Comparison of ENCODE assay signal across 8 mouse cellular contexts in genomic region chr17:17120830-17121502, GRCm38 (mm10). TPM values are rescaled to one million over a fixed set of nuclear protein-coding genes. Genes with fewer than 3 reads are reported as not detected.
DNase-seq lines count a peak whose midpoint lies in the region; ATAC-seq and TF ChIP-seq lines count a peak whose summit lies in the region.
"Not testable (repeated sequence)": the region's sequence is repeated elsewhere in the genome, so short reads cannot be mapped to it uniquely, and the experiment has no call there.

Gene Zfp97 (plus strand): TSS chr17:17121415.

- not testable (repeated sequence) for H3K9me3 ChIP-seq in G1E (replicated peaks); heart, embryonic 12.5 days (replicated peaks); hindbrain, embryonic 15.5 days; kidney, postnatal 0 days (replicated peaks; ENCODE audit: low read length); liver, embryonic 16.5 days (replicated peaks; ENCODE audit: control insufficient read depth, low read length); midbrain, embryonic 12.5 days; neural tube, embryonic 15.5 days (replicated peaks)

- ATAC-seq in G1E (ENCODE audit: extremely low read depth, insufficient number of reproducible peaks, low FRiP score, poor library complexity, severe bottlenecking) = peak; percentile 100
- peak; percentile 94 for ATAC-seq in erythroid progenitor cell, adult 5-6 weeks (replicated peaks; ENCODE audit: low FRiP score, poor library complexity, severe bottlenecking)
- peak; percentile 91 for ATAC-seq in heart, embryonic 12.5 days (ENCODE audit: insufficient number of reproducible peaks, low FRiP score)
- peak; percentile 99 for ATAC-seq in hindbrain, embryonic 15.5 days (ENCODE audit: low FRiP score, low read depth)
- peak; percentile 99 for ATAC-seq in kidney, postnatal 0 days (replicated peaks; ENCODE audit: low FRiP score, low read depth)
- peak; percentile 99 for ATAC-seq in liver, embryonic 16.5 days (ENCODE audit: low read depth)
- ATAC-seq in midbrain, embryonic 12.5 days (ENCODE audit: low FRiP score, low read depth) = peak; percentile 100
- ATAC-seq in neural tube, embryonic 15.5 days (ENCODE audit: low FRiP score) = peak; percentile 98

- H3K27me3 ChIP-seq in G1E (ENCODE audit: insufficient read depth, low read length); heart, embryonic 12.5 days (replicated peaks); hindbrain, embryonic 15.5 days; kidney, postnatal 0 days (ENCODE audit: insufficient read depth, low read length); liver, embryonic 16.5 days (ENCODE audit: control insufficient read depth, insufficient read depth, low read depth, low read length); midbrain, embryonic 12.5 days; neural tube, embryonic 15.5 days (replicated peaks): not testable (repeated sequence)

- not testable (repeated sequence) for H3K9ac ChIP-seq in heart, embryonic 12.5 days; hindbrain, embryonic 15.5 days; kidney, postnatal 0 days (ENCODE audit: low read depth, low read length); liver, embryonic 16.5 days (ENCODE audit: low read depth, low read length); midbrain, embryonic 12.5 days (replicated peaks); neural tube, embryonic 15.5 days (replicated peaks)

- TF ChIP-seq CTCF in G1E (IDR thresholded peaks at IDR 0.05; ENCODE audit: low read depth, low read length); kidney, postnatal 0 days (IDR thresholded peaks at IDR 0.05; ENCODE audit: low read depth): not testable (repeated sequence)

- no CpG with 5 or more reads among the region's 8 CpGs for WGBS in heart, embryonic 12.5 days
- WGBS in hindbrain, embryonic 15.5 days = no CpG with 5 or more reads among the region's 8 CpGs
- no CpG with 5 or more reads among the region's 8 CpGs for WGBS in kidney, postnatal 0 days
- no CpG with 5 or more reads among the region's 8 CpGs for WGBS in liver, embryonic 16.5 days (ENCODE audit: insufficient replicate concordance)
- no CpG with 5 or more reads among the region's 8 CpGs for WGBS in midbrain, embryonic 12.5 days
- no CpG with 5 or more reads among the region's 8 CpGs for WGBS in neural tube, embryonic 15.5 days

- not testable (repeated sequence) for H3K4me2 ChIP-seq in heart, embryonic 12.5 days; hindbrain, embryonic 15.5 days; kidney, postnatal 0 days (ENCODE audit: low read length); liver, embryonic 16.5 days (ENCODE audit: low read depth, low read length); midbrain, embryonic 12.5 days (replicated peaks); neural tube, embryonic 15.5 days

- not testable (repeated sequence) for DNase-seq in G1E (ENCODE audit: low spot score); kidney, postnatal 0 days (ENCODE audit: low spot score)

- H3K4me3 ChIP-seq in G1E (ENCODE audit: low read depth, low read length); heart, embryonic 12.5 days; hindbrain, embryonic 15.5 days; kidney, postnatal 0 days (replicated peaks; ENCODE audit: low read depth, low read length); liver, embryonic 16.5 days (ENCODE audit: low read depth, low read length); midbrain, embryonic 12.5 days; neural tube, embryonic 15.5 days (replicated peaks): not testable (repeated sequence)

- H3K4me1 ChIP-seq in G1E (ENCODE audit: insufficient read depth, low read depth, low read length); heart, embryonic 12.5 days (replicated peaks); hindbrain, embryonic 15.5 days (replicated peaks); kidney, postnatal 0 days (replicated peaks; ENCODE audit: insufficient read depth, low read length); liver, embryonic 16.5 days (ENCODE audit: control insufficient read depth, low read depth, low read length); midbrain, embryonic 12.5 days; neural tube, embryonic 15.5 days: not testable (repeated sequence)

- H3K27ac ChIP-seq in heart, embryonic 12.5 days (ENCODE audit: poor library complexity, severe bottlenecking); hindbrain, embryonic 15.5 days (replicated peaks); kidney, postnatal 0 days; liver, embryonic 16.5 days (ENCODE audit: low read length); midbrain, embryonic 12.5 days (replicated peaks); neural tube, embryonic 15.5 days (replicated peaks): not testable (repeated sequence)

- H3K36me3 ChIP-seq in G1E (replicated peaks); heart, embryonic 12.5 days; hindbrain, embryonic 15.5 days; kidney, postnatal 0 days (ENCODE audit: insufficient read depth, low read length); liver, embryonic 16.5 days (ENCODE audit: control insufficient read depth, insufficient read depth); midbrain, embryonic 12.5 days; neural tube, embryonic 15.5 days: not testable (repeated sequence)

RNA-seq across cellular contexts. Expression of gene Zfp97, which starts in this region (rescaled TPM):
- total RNA-seq in G1E (2014; fragmentation: Nextera tagmentation) (24.7 and 26.3 TPM in 2 replicates), G1E (2017) (13.9 and 19.3 TPM in 2 replicates)
- 0.37 and 0.66 TPM in 2 replicates for polyA plus RNA-seq in G1E (2012)
- 3.6 and 7.1 TPM in 2 replicates for total RNA-seq in erythroid progenitor cell, adult 5-6 weeks (2015; ENCODE audit: low replicate concordance)
- total RNA-seq in erythroid progenitor cell, adult 5-6 weeks (2017; ENCODE audit: low replicate concordance) = 3.1 TPM in 1 of 2 replicates, not detected in the other
- 5.1 and 6.0 TPM in 2 replicates for polyA plus RNA-seq in heart, embryonic 12.5 days (2016; fragmentation: Nextera tagmentation; extraction: Ambion mirVana)
- 3.7 and 4.9 TPM in 2 replicates for polyA plus RNA-seq in hindbrain, embryonic 15.5 days (2015; fragmentation: Nextera tagmentation; extraction: Ambion mirVana)
- 7.1 and 7.9 TPM in 2 replicates for polyA plus RNA-seq in kidney, postnatal 0 days (2015; fragmentation: Nextera tagmentation; extraction: Ambion mirVana)
- polyA plus RNA-seq in liver, embryonic 16.5 days (2015; fragmentation: Nextera tagmentation; extraction: Ambion mirVana) = 1.7 and 2.0 TPM in 2 replicates
- polyA plus RNA-seq in midbrain, embryonic 12.5 days (2016; fragmentation: Nextera tagmentation; extraction: Ambion mirVana) = 3.6 and 3.9 TPM in 2 replicates
- polyA plus RNA-seq in neural tube, embryonic 15.5 days (2015; fragmentation: Nextera tagmentation; extraction: Ambion mirVana) = 3.9 and 4.1 TPM in 2 replicates
